Comparison of ENCODE assay signal across 8 mouse cellular contexts in genomic region chr4:126150949-126151320, GRCm38 (mm10). TPM values are rescaled to one million over a fixed set of nuclear protein-coding genes. Genes with fewer than 3 reads are reported as not detected.
DNase-seq lines count a peak whose midpoint lies in the region; ATAC-seq and TF ChIP-seq lines count a peak whose summit lies in the region.

No protein-coding gene starts in this region.

- H3K36me3 ChIP-seq in heart, embryonic 12.5 days, result peaks cover 8% of the 10 kb centered on the region; the same call in 1 of the 2 replicates
- H3K36me3 ChIP-seq in lung, postnatal 0 days (ENCODE audit: insufficient read depth, low read length), result 0 out of 2 replicates have a peak, but pooled peaks cover 6% of the 10 kb centered on the region
- peaks cover 34% of the 10 kb centered on the region for H3K36me3 ChIP-seq in limb, embryonic 14.5 days (ENCODE audit: control insufficient read depth, insufficient read depth, low read length)
- H3K36me3 ChIP-seq in stomach, postnatal 0 days (ENCODE audit: control insufficient read depth, insufficient read depth, low read length), result peaks cover 3% of the 10 kb centered on the region; the same call in 1 of the 2 replicates

- H3K4me3 ChIP-seq in heart, embryonic 12.5 days, result 0 out of 2 replicates have a peak overlapping the region, but pooled peaks have one; percentile 73
- no peak overlapping the region for H3K4me3 ChIP-seq in lung, postnatal 0 days (ENCODE audit: low read depth, low read length)
- peak overlapping the region; percentile 72 for H3K4me3 ChIP-seq in limb, embryonic 14.5 days (replicated peaks; ENCODE audit: low read length)
- H3K4me3 ChIP-seq in stomach, postnatal 0 days (ENCODE audit: low read depth, low read length), result no peak overlapping the region

- H3K9me3 ChIP-seq in heart, embryonic 12.5 days (replicated peaks), result no peaks in the 10 kb centered on the region
- H3K9me3 ChIP-seq in lung, postnatal 0 days (ENCODE audit: low read length), result no peaks in the 10 kb centered on the region
- no peaks in the 10 kb centered on the region for H3K9me3 ChIP-seq in limb, embryonic 14.5 days (ENCODE audit: control insufficient read depth, low read length)
- no peaks in the 10 kb centered on the region for H3K9me3 ChIP-seq in stomach, postnatal 0 days (ENCODE audit: control insufficient read depth, low read length)

- H3K4me1 ChIP-seq in heart, embryonic 12.5 days (replicated peaks), result peaks cover 64% of the 10 kb centered on the region
- peaks cover 27% of the 10 kb centered on the region for H3K4me1 ChIP-seq in lung, postnatal 0 days (ENCODE audit: insufficient read depth, low read depth, low read length)
- H3K4me1 ChIP-seq in limb, embryonic 14.5 days (ENCODE audit: control insufficient read depth, insufficient read depth, low read length), result peaks cover 42% of the 10 kb centered on the region
- peaks cover 4% of the 10 kb centered on the region; the same call in 1 of the 2 replicates for H3K4me1 ChIP-seq in stomach, postnatal 0 days (replicated peaks; ENCODE audit: control insufficient read depth, insufficient read depth)

- no peak for TF ChIP-seq EP300 in lung, postnatal 0 days (IDR thresholded peaks at IDR 0.05)
- no peak for TF ChIP-seq EP300 in stomach, postnatal 0 days (optimal IDR thresholded peaks at IDR 0.05)

- H3K27ac ChIP-seq in heart, embryonic 12.5 days (ENCODE audit: poor library complexity, severe bottlenecking), result peak overlapping the region; percentile 88
- H3K27ac ChIP-seq in lung, postnatal 0 days (ENCODE audit: low read length), result peak overlapping the region; percentile 93
- H3K27ac ChIP-seq in limb, embryonic 14.5 days (replicated peaks; ENCODE audit: low read depth, low read length), result peak overlapping the region; percentile 94
- H3K27ac ChIP-seq in stomach, postnatal 0 days (replicated peaks), result peak overlapping the region; percentile 65; the same call in 1 of the 2 replicates

- TF ChIP-seq POLR2A in limb, embryonic 14.5 days (IDR thresholded peaks at IDR 0.05; ENCODE audit: borderline replicate concordance, extremely low read depth, insufficient read depth, insufficient read length), result no peak

- 60% methylated on average over 6 of the region's 6 CpGs for WGBS in heart, embryonic 12.5 days
- WGBS in lung, postnatal 0 days, result 46% methylated on average over 6 of the region's 6 CpGs
- 19% methylated on average over 6 of the region's 6 CpGs for whole genome bisulfite sequencing in limb, embryonic 14.5 days
- 55% methylated on average over 6 of the region's 6 CpGs for WGBS in stomach, postnatal 0 days

- no peak for TF ChIP-seq CTCF in lung, postnatal 0 days (IDR thresholded peaks at IDR 0.05)
- no peak for TF ChIP-seq CTCF in stomach, postnatal 0 days (IDR thresholded peaks at IDR 0.05; ENCODE audit: low read depth)

- no peak overlapping the region for H3K9ac ChIP-seq in heart, embryonic 12.5 days
- no peak overlapping the region for H3K9ac ChIP-seq in lung, postnatal 0 days (replicated peaks; ENCODE audit: low read depth)
- H3K9ac ChIP-seq in limb, embryonic 14.5 days (ENCODE audit: low read depth, low read length, severe bottlenecking), result peak overlapping the region; percentile 36; the same call in 1 of the 2 replicates
- H3K9ac ChIP-seq in stomach, postnatal 0 days (ENCODE audit: low read length), result no peak overlapping the region

- H3K27me3 ChIP-seq in heart, embryonic 12.5 days (replicated peaks), result peaks cover 13% of the 10 kb centered on the region
- H3K27me3 ChIP-seq in lung, postnatal 0 days (replicated peaks; ENCODE audit: insufficient read depth, low read length), result no peaks in the 10 kb centered on the region
- H3K27me3 ChIP-seq in limb, embryonic 14.5 days (ENCODE audit: control insufficient read depth, insufficient read depth, low read length), result no peaks in the 10 kb centered on the region
- H3K27me3 ChIP-seq in stomach, postnatal 0 days (ENCODE audit: control insufficient read depth, insufficient read depth, low read length), result no peaks in the 10 kb centered on the region

- ATAC-seq in heart, embryonic 12.5 days (ENCODE audit: insufficient number of reproducible peaks, low FRiP score), result no peak
- no peak for ATAC-seq in lung, postnatal 0 days
- ATAC-seq in limb, embryonic 14.5 days (ENCODE audit: low FRiP score, low read depth), result no peak
- ATAC-seq in stomach, postnatal 0 days (ENCODE audit: low FRiP score, low TSS enrichment), result no peak

- no peak for DNase-seq in heart, adult 18-20 months
- peak; percentile 24 for DNase-seq in lung, postnatal 0 days (ENCODE audit: low spot score)
- DNase-seq in lung, postnatal 4 days, result no peak
- DNase-seq in limb, embryonic 14.5 days (ENCODE audit: low spot score), result no peak
- DNase-seq in stomach, postnatal 0 days (ENCODE audit: low spot score), result no peak
- no peak for DNase-seq in layer of hippocampus, postnatal 25 days (ENCODE audit: extremely low spot score in 1 of 2, low spot score in 1 of 2)
- no peak for DNase-seq in frontal cortex, postnatal 36 days (ENCODE audit: low spot score in 2 of 2)

- H3K4me2 ChIP-seq in heart, embryonic 12.5 days, result peak overlapping the region; percentile 84
- peak overlapping the region; percentile 78 for H3K4me2 ChIP-seq in lung, postnatal 0 days (replicated peaks; ENCODE audit: low read depth, low read length)
- peak overlapping the region; percentile 98 for H3K4me2 ChIP-seq in limb, embryonic 14.5 days (replicated peaks; ENCODE audit: low read depth, low read length, severe bottlenecking)
- peak overlapping the region; percentile 72; the same call in 1 of the 2 replicates for H3K4me2 ChIP-seq in stomach, postnatal 0 days (replicated peaks; ENCODE audit: low read depth)

RNA-seq across cellular contexts. Expression of gene Eva1b, which starts 3.4 kb away (rescaled TPM):
- polyA plus RNA-seq in heart, embryonic 12.5 days (2016; fragmentation: Nextera tagmentation; extraction: Ambion mirVana), result 30.6 and 31.2 TPM in 2 replicates
- 1 to 10 TPM; 8.8 to 9.5 TPM for total RNA-seq in heart, adult 18-20 months (2021)
- 151 TPM in 2 replicates for polyA plus RNA-seq in lung, postnatal 0 days (2015; fragmentation: Nextera tagmentation; extraction: Ambion mirVana)
- 120 and 155 TPM in 2 replicates for polyA plus RNA-seq in limb, embryonic 14.5 days (2012; rRNA removed)
- 101 and 106 TPM in 2 replicates for polyA plus RNA-seq in limb, embryonic 14.5 days (2014; fragmentation: Nextera tagmentation; extraction: Ambion mirVana)
- 39.7 and 39.9 TPM in 2 replicates for polyA plus RNA-seq in stomach, postnatal 0 days (2015; fragmentation: Nextera tagmentation; extraction: Ambion mirVana)
- 1 to 10 TPM; 2.8 to 3.1 TPM for total RNA-seq in layer of hippocampus, postnatal 25 days (2021)

RNA-seq across cellular contexts. Expression of gene Sh3d21, which starts 12.4 kb away (rescaled TPM):
- 2.7 and 3.6 TPM in 2 replicates for polyA plus RNA-seq in heart, embryonic 12.5 days (2016; fragmentation: Nextera tagmentation; extraction: Ambion mirVana)
- 1 to 10 TPM; 1.3 to 2.4 TPM for total RNA-seq in heart, adult 18-20 months (2021)
- polyA plus RNA-seq in lung, postnatal 0 days (2015; fragmentation: Nextera tagmentation; extraction: Ambion mirVana), result 23.3 and 30.7 TPM in 2 replicates
- polyA plus RNA-seq in limb, embryonic 14.5 days (2012; rRNA removed), result 7.1 and 8.5 TPM in 2 replicates
- polyA plus RNA-seq in limb, embryonic 14.5 days (2014; fragmentation: Nextera tagmentation; extraction: Ambion mirVana), result 8.9 and 10.9 TPM in 2 replicates
- 8.4 and 12.0 TPM in 2 replicates for polyA plus RNA-seq in stomach, postnatal 0 days (2015; fragmentation: Nextera tagmentation; extraction: Ambion mirVana)
- 1 to 10 TPM in 1 of 2 experiments, under 1 TPM in 1; 0.62 to 1.0 TPM for total RNA-seq in layer of hippocampus, postnatal 25 days (2021)

RNA-seq across cellular contexts. Expression of gene Stk40, which starts 47.2 kb away (rescaled TPM):
- polyA plus RNA-seq in heart, embryonic 12.5 days (2016; fragmentation: Nextera tagmentation; extraction: Ambion mirVana), result 35.0 and 35.2 TPM in 2 replicates
- total RNA-seq in heart, adult 18-20 months (2021), result 10 to 100 TPM; 41.4 to 52.6 TPM
- polyA plus RNA-seq in lung, postnatal 0 days (2015; fragmentation: Nextera tagmentation; extraction: Ambion mirVana), result 26.7 and 30.6 TPM in 2 replicates
- polyA plus RNA-seq in limb, embryonic 14.5 days (2012; rRNA removed), result 21.3 and 25.5 TPM in 2 replicates
- 27.9 and 29.1 TPM in 2 replicates for polyA plus RNA-seq in limb, embryonic 14.5 days (2014; fragmentation: Nextera tagmentation; extraction: Ambion mirVana)
- 17.3 and 20.2 TPM in 2 replicates for polyA plus RNA-seq in stomach, postnatal 0 days (2015; fragmentation: Nextera tagmentation; extraction: Ambion mirVana)
- total RNA-seq in layer of hippocampus, postnatal 25 days (2021), result 10 to 100 TPM; 23.7 to 26.1 TPM

RNA-seq across cellular contexts. Expression of gene Thrap3, which starts 51.6 kb away (rescaled TPM):
- polyA plus RNA-seq in heart, embryonic 12.5 days (2016; fragmentation: Nextera tagmentation; extraction: Ambion mirVana), result 177 and 191 TPM in 2 replicates
- 100 to 1,000 TPM in 1 of 2 experiments, 10 to 100 TPM in 1; 86.5 to 116 TPM for total RNA-seq in heart, adult 18-20 months (2021)
- 98.6 and 112 TPM in 2 replicates for polyA plus RNA-seq in lung, postnatal 0 days (2015; fragmentation: Nextera tagmentation; extraction: Ambion mirVana)
- polyA plus RNA-seq in limb, embryonic 14.5 days (2012; rRNA removed), result 168 and 191 TPM in 2 replicates
- polyA plus RNA-seq in limb, embryonic 14.5 days (2014; fragmentation: Nextera tagmentation; extraction: Ambion mirVana), result 204 and 229 TPM in 2 replicates
- polyA plus RNA-seq in stomach, postnatal 0 days (2015; fragmentation: Nextera tagmentation; extraction: Ambion mirVana), result 70.3 and 78.7 TPM in 2 replicates
- total RNA-seq in layer of hippocampus, postnatal 25 days (2021), result 100 to 1,000 TPM; 133 to 154 TPM

RNA-seq across cellular contexts. Expression of gene Lsm10, which starts 54.5 kb away (rescaled TPM):
- 36.3 and 41.2 TPM in 2 replicates for polyA plus RNA-seq in heart, embryonic 12.5 days (2016; fragmentation: Nextera tagmentation; extraction: Ambion mirVana)
- 10 to 100 TPM; 13.3 to 15.3 TPM for total RNA-seq in heart, adult 18-20 months (2021)
- polyA plus RNA-seq in lung, postnatal 0 days (2015; fragmentation: Nextera tagmentation; extraction: Ambion mirVana), result 62.2 and 64.1 TPM in 2 replicates
- 44.0 and 50.4 TPM in 2 replicates for polyA plus RNA-seq in limb, embryonic 14.5 days (2012; rRNA removed)
- 53.7 and 54.3 TPM in 2 replicates for polyA plus RNA-seq in limb, embryonic 14.5 days (2014; fragmentation: Nextera tagmentation; extraction: Ambion mirVana)
- 41.8 and 46.5 TPM in 2 replicates for polyA plus RNA-seq in stomach, postnatal 0 days (2015; fragmentation: Nextera tagmentation; extraction: Ambion mirVana)
- 10 to 100 TPM; 14.7 to 17.6 TPM for total RNA-seq in layer of hippocampus, postnatal 25 days (2021)

Comparison
In these comparisons a context has a peak if more than half of its experiments do, and no peak if none do; other contexts are left out.
1. H3K4me3 ChIP-seq: peak in heart, embryonic 12.5 days (single experiment) and limb, embryonic 14.5 days (single experiment); none in lung, postnatal 0 days (single experiment) and stomach, postnatal 0 days (single experiment).
2. Peak in every context shown above with its lines, with median percentiles within 50 percentile points of each other: H3K27ac ChIP-seq and H3K4me2 ChIP-seq.